Mouse (Mus musculus) stomach, embryonic 14.5 days (tissue): ENCODE data around the gene Exph5. TPM values are rescaled to one million over a fixed set of nuclear protein-coding genes. Genes with fewer than 3 reads are reported as not detected.

Experiments used
- ATAC-seq: fragments of 200-750 bp; cut with Nextera tagmentation; 2 replicates; pipeline ENCODE4 v1.8.0; 2017; ENCODE audit warnings: low read depth, moderate TSS enrichment; ENCODE audit not compliant: insufficient number of reproducible peaks, insufficient read depth, low FRiP score
- H3K27ac ChIP-seq: fragments of 300-500 bp; sonication (generic); 2 replicates; pipeline ENCODE4 v1.5.1; 2014; ENCODE audit warnings: mild to moderate bottlenecking, low read length, moderate library complexity, mixed read lengths
- H3K27me3 ChIP-seq: fragments of 300-500 bp; sonication (generic); 2 replicates; pipeline ENCODE4 v1.6.1; 2014; ENCODE audit warnings: low read length, control low read depth, mixed read lengths; ENCODE audit not compliant: control insufficient read depth, insufficient read depth
- H3K36me3 ChIP-seq: fragments of 300-500 bp; sonication (generic); 2 replicates; pipeline ENCODE4 v1.6.1; 2014; ENCODE audit warnings: mild to moderate bottlenecking, control low read depth, low read length, moderate library complexity, mixed read lengths; ENCODE audit not compliant: control insufficient read depth, insufficient read depth
- H3K4me1 ChIP-seq: fragments of 300-500 bp; sonication (generic); 2 replicates; pipeline ENCODE4 v1.6.1; 2014; ENCODE audit warnings: low read length, control low read depth, mixed read lengths; ENCODE audit not compliant: control insufficient read depth, insufficient read depth
- H3K4me2 ChIP-seq: fragments of 300-500 bp; sonication (generic); replicated peaks from 2 replicates; pipeline ENCODE4 v1.6.1; 2014; ENCODE audit warnings: low read depth, low read length, control low read depth
- H3K4me3 ChIP-seq: fragments of 300-500 bp; sonication (generic); 2 replicates; pipeline ENCODE4 v1.5.1; 2014; ENCODE audit warnings: low read depth, low read length, control low read depth
- H3K9ac ChIP-seq: fragments of 300-500 bp; sonication (generic); replicated peaks from 2 replicates; pipeline ENCODE4 v1.6.1; 2014; ENCODE audit warnings: low read depth, mild to moderate bottlenecking, control low read depth, low read length, moderate library complexity, mixed read lengths
- H3K9me3 ChIP-seq: fragments of 300-500 bp; sonication (generic); 2 replicates; pipeline ENCODE4 v1.6.1; 2016; ENCODE audit warnings: low read depth, low read length, control low read depth; ENCODE audit not compliant: control insufficient read depth
- WGBS: fragments of 180-500 bp; shearing (Covaris S2); extraction: QIAGEN DNeasy Blood & Tissue Kit; methylation state at CpG from one replicate; pipeline ENCODE4 v1.1.7; 2014; 5-methylcytosine and 5-hydroxymethylcytosine counted together
- polyA plus RNA-seq: library from polyadenylated mRNA; unstranded; fragments of >200 nt; fragmentation: Nextera tagmentation; extraction: Ambion mirVana; gene quantifications from 2 replicates; pipeline ENCODE4 v1.2.1, GENCODE M21; 2014

Gene Exph5
- 14.7 and 15.5 TPM in 2 replicates for polyA plus RNA-seq

- no peaks in the 10 kb centered on the region for H3K36me3 ChIP-seq
- no peaks in the 10 kb centered on the region for H3K9me3 ChIP-seq
- H3K4me2 ChIP-seq: peak within 1 kb of the TSS; percentile 71
- peak; percentile 85 for ATAC-seq
- under 1% methylated on average over 11 of the region's 11 CpGs for WGBS
- no peaks in the 10 kb centered on the region for H3K27me3 ChIP-seq
- H3K9ac ChIP-seq: peak within 1 kb of the TSS; percentile 45; the same call in 1 of the 2 replicates
- peak within 1 kb of the TSS; percentile 91 for H3K27ac ChIP-seq
- 0 out of 2 replicates have a peak, but pooled peaks cover 4% of the 10 kb centered on the region for H3K4me1 ChIP-seq
- H3K4me3 ChIP-seq: peak within 1 kb of the TSS; percentile 37
Observed at GRCm38 (mm10) chr9:53301269-53301720, at the start of gene Exph5. Exph5 (plus strand) TSS chr9:53301670.

- no peaks in the 10 kb centered on the region for H3K4me1 ChIP-seq
- H3K27me3 ChIP-seq: no peaks in the 10 kb centered on the region
- H3K27ac ChIP-seq: no peak overlapping the region
- WGBS: 5% methylated on average over 4 of the region's 4 CpGs
- ATAC-seq: peak; percentile 53; the same call in 1 of the 2 replicates
- no peak overlapping the region for H3K4me2 ChIP-seq
- H3K9ac ChIP-seq: no peak overlapping the region
- no peaks in the 10 kb centered on the region for H3K9me3 ChIP-seq
- H3K4me3 ChIP-seq: no peak overlapping the region
- no peaks in the 10 kb centered on the region for H3K36me3 ChIP-seq
Observed at GRCm38 (mm10) chr9:53254368-53254767, 47.1 kb upstream of the Exph5 start.

- H3K27ac ChIP-seq: no peak overlapping the region
- H3K4me1 ChIP-seq: no peaks in the 10 kb centered on the region
- H3K4me3 ChIP-seq: no peak overlapping the region
- H3K9me3 ChIP-seq: no peaks in the 10 kb centered on the region
- no peak overlapping the region for H3K9ac ChIP-seq
- H3K4me2 ChIP-seq: no peak overlapping the region
- no peaks in the 10 kb centered on the region for H3K36me3 ChIP-seq
- 87% methylated on average over 4 of the region's 4 CpGs for WGBS
- H3K27me3 ChIP-seq: no peaks in the 10 kb centered on the region
- no peak for ATAC-seq
Observed at GRCm38 (mm10) chr9:53256690-53257305, 44.7 kb upstream of the Exph5 start.

GRCm38 (mm10) chr9:53257772-53258171 lies 43.7 kb upstream of the Exph5 start:
- 12% methylated on average over 3 of the region's 3 CpGs for WGBS
- H3K4me1 ChIP-seq: no peaks in the 10 kb centered on the region
- no peaks in the 10 kb centered on the region for H3K9me3 ChIP-seq
- ATAC-seq: no peak
- H3K27me3 ChIP-seq: no peaks in the 10 kb centered on the region
- no peak overlapping the region for H3K4me3 ChIP-seq
- H3K36me3 ChIP-seq: no peaks in the 10 kb centered on the region
- H3K4me2 ChIP-seq: no peak overlapping the region
- no peak overlapping the region for H3K27ac ChIP-seq
- H3K9ac ChIP-seq: no peak overlapping the region

GRCm38 (mm10) chr9:53258199-53258598 lies 43.3 kb upstream of the Exph5 start:
- Histone ChIP-seq H3K36me3 (no peaks in the 10 kb centered on the region), H3K9ac (no peak overlapping the region), H3K9me3 (no peaks in the 10 kb centered on the region), H3K4me1 (no peaks in the 10 kb centered on the region), H3K4me2 (no peak overlapping the region), H3K27me3 (no peaks in the 10 kb centered on the region), H3K27ac (no peak overlapping the region), H3K4me3 (no peak overlapping the region)
- WGBS: 34% methylated on average over 6 of the region's 6 CpGs
- no peak for ATAC-seq

- H3K4me3 ChIP-seq: no peak overlapping the region
- WGBS: 54% methylated on average over 4 of the region's 4 CpGs
- no peak overlapping the region for H3K27ac ChIP-seq
- no peaks in the 10 kb centered on the region for H3K9me3 ChIP-seq
- H3K27me3 ChIP-seq: no peaks in the 10 kb centered on the region
- H3K36me3 ChIP-seq: no peaks in the 10 kb centered on the region
- ATAC-seq: no peak
- no peak overlapping the region for H3K9ac ChIP-seq
- no peaks in the 10 kb centered on the region for H3K4me1 ChIP-seq
- H3K4me2 ChIP-seq: no peak overlapping the region
Observed at GRCm38 (mm10) chr9:53264387-53264786, 37.1 kb upstream of the Exph5 start.

GRCm38 (mm10) chr9:53265589-53265988 lies 35.9 kb upstream of the Exph5 start:
- no peaks in the 10 kb centered on the region for H3K36me3 ChIP-seq
- 85% methylated on average over 2 of the region's 2 CpGs for WGBS
- no peaks in the 10 kb centered on the region for H3K27me3 ChIP-seq
- ATAC-seq: no peak
- no peak overlapping the region for H3K4me3 ChIP-seq
- no peaks in the 10 kb centered on the region for H3K9me3 ChIP-seq
- H3K4me1 ChIP-seq: no peaks in the 10 kb centered on the region
- no peak overlapping the region for H3K4me2 ChIP-seq
- H3K9ac ChIP-seq: no peak overlapping the region
- H3K27ac ChIP-seq: no peak overlapping the region

GRCm38 (mm10) chr9:53268036-53268435 lies 33.4 kb upstream of the Exph5 start:
- Histone ChIP-seq H3K4me3 (no peak overlapping the region), H3K36me3 (no peaks in the 10 kb centered on the region), H3K4me1 (0 out of 2 replicates have a peak, but pooled peaks cover 2% of the 10 kb centered on the region), H3K4me2 (no peak overlapping the region), H3K27me3 (no peaks in the 10 kb centered on the region), H3K9me3 (no peaks in the 10 kb centered on the region), H3K27ac (no peak overlapping the region), H3K9ac (no peak overlapping the region)
- 41% methylated on average over 5 of the region's 5 CpGs for WGBS
- ATAC-seq: no peak
